ENCODE assay signal across 13 mouse cellular contexts in the genomic region with DNA sequence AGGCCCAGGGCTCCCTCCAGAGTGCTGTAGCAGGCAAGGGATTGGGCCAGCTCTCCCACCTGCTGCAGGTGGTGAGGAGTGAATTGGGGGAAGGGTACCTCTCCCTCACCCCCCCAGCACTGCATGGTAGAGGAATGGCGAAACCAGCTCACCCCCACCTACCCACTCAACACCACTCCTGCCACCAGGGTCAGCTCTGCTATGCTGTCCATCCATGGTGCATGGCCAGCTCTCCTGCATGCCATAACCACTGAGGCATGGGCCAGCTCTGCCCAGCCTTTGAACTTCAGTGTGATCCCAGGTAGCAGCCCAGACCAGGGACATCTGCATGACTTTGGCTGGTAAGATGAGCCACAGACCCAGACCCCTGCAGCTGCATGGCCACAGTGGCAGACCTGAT.
"Had no signal": no experiment of that assay in that cellular context is flagged by ENCODE, and none has a peak within 500 bp of the region (broad histone marks: within the 10 kb centered on the region; RNA-seq: fewer than 3 reads in every experiment).

No protein-coding gene starts in this region.

- H3K4me1 ChIP-seq: hindbrain, embryonic 15.5 days; limb, embryonic 15.5 days; liver, embryonic 12.5 days had no signal

- H3K27ac ChIP-seq: hindbrain, embryonic 15.5 days; kidney, postnatal 0 days; limb, embryonic 15.5 days; liver, embryonic 12.5 days; stomach, embryonic 15.5 days had no signal

- H3K9me3 ChIP-seq: hindbrain, embryonic 15.5 days; limb, embryonic 15.5 days; liver, embryonic 12.5 days; stomach, embryonic 15.5 days had no signal

- H3K9ac ChIP-seq: hindbrain, embryonic 15.5 days; limb, embryonic 15.5 days; liver, embryonic 12.5 days; stomach, embryonic 15.5 days had no signal

- DNase-seq: kidney, adult 11 months; left cerebral cortex, postnatal 4 days; lung, postnatal 4 days; right cerebral cortex, postnatal 14 days; thymus, adult 2 months; thymus, postnatal 25 days had no signal

- H3K4me2 ChIP-seq: hindbrain, embryonic 15.5 days; limb, embryonic 15.5 days; liver, embryonic 12.5 days; midbrain, embryonic 11.5 days; stomach, embryonic 15.5 days had no signal

- H3K36me3 ChIP-seq: hindbrain, embryonic 15.5 days; limb, embryonic 15.5 days; liver, embryonic 12.5 days; stomach, embryonic 15.5 days had no signal

- ATAC-seq: liver, embryonic 12.5 days; lung, postnatal 0 days had no signal

- H3K27me3 ChIP-seq: hindbrain, embryonic 15.5 days; limb, embryonic 15.5 days; liver, embryonic 12.5 days; stomach, embryonic 15.5 days had no signal

- H3K4me3 ChIP-seq: hindbrain, embryonic 15.5 days; limb, embryonic 15.5 days; liver, embryonic 12.5 days; stomach, embryonic 15.5 days had no signal
